Mouse (Mus musculus) stomach, postnatal 0 days (tissue): Measurements from ENCODE around the gene Rnd2.

ENCODE experiments used
- CTCF ChIP-seq: IDR thresholded peaks from 2 replicates; pipeline ENCODE4 v1.5.1; 2016; ENCODE audit warnings: antibody characterized with exemption, low read depth, mild to moderate bottlenecking, moderate library complexity
- EP300 ChIP-seq: optimal IDR thresholded peaks from 2 replicates; pipeline ENCODE3; 2016; ENCODE audit warnings: antibody characterized with exemption

DNA sequence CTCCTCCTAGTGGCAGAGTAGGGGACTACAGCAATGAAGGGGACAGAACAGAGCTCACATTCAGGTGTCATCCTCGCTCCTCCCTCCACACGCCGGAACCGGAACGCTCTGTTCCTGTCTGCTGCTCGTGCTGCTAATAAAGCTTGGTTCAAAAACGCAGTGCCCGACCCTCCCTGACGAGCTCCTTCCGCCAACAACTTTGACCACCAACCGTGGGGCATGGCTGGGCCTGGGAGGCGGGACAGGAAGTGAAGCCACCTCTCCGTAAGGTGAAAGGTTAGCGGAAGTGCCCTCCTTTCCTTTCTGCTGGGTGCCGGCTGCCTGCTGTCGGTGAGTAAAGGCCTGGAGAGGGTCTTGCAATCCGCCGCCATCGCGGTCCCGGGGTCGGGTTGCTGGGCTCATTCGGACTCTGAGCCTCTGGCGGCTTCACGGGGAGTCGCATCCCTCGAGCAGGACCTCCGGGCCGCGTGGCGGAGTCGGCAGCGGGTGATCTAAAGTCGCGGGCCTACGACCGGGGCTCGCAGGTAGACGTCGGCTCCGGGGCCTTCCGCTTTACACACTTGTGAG is 22.6 kb upstream of the Rnd2 start, which contains the start of gene Rpl27:
- TF ChIP-seq EP300 (peak; percentile 85), CTCF (peak; percentile 89)
